Mouse (Mus musculus) neural tube, embryonic 14.5 days (tissue): Measurements from ENCODE around the gene Dhps. TPM values are rescaled to one million over a fixed set of nuclear protein-coding genes. Genes with fewer than 3 reads are reported as not detected.

ENCODE experiments used
- ATAC-seq: fragments of 200-750 bp; cut with Nextera tagmentation; 2 replicates; pipeline ENCODE4 v1.8.0; 2017; ENCODE audit warnings: low read depth, mild to moderate bottlenecking, moderate TSS enrichment, moderate library complexity
- H3K27ac ChIP-seq: fragments of 300-500 bp; sonication (generic); 2 replicates; pipeline ENCODE4 v1.5.1; 2014; ENCODE audit warnings: low read depth, mild to moderate bottlenecking, control low read depth, low read length, moderate library complexity, mixed read lengths
- H3K27me3 ChIP-seq: fragments of 300-500 bp; sonication (generic); 2 replicates; pipeline ENCODE4 v1.6.1; 2014; ENCODE audit warnings: low read length; ENCODE audit not compliant: control insufficient read depth, insufficient read depth
- H3K36me3 ChIP-seq: fragments of 300-500 bp; sonication (generic); 2 replicates; pipeline ENCODE4 v1.6.1; 2014; ENCODE audit warnings: low read length, mixed read lengths; ENCODE audit not compliant: control insufficient read depth, insufficient read depth
- H3K4me1 ChIP-seq: fragments of 300-500 bp; sonication (generic); 2 replicates; pipeline ENCODE4 v1.6.1; 2014; ENCODE audit warnings: low read length; ENCODE audit not compliant: control insufficient read depth, insufficient read depth
- H3K4me2 ChIP-seq: fragments of 300-500 bp; sonication (generic); 2 replicates; pipeline ENCODE4 v1.6.1; 2014; ENCODE audit warnings: mild to moderate bottlenecking, low read depth, low read length, control low read depth
- H3K4me3 ChIP-seq: fragments of 300-500 bp; sonication (generic); 2 replicates; pipeline ENCODE4 v1.5.1; 2014; ENCODE audit warnings: low read depth, low read length, control low read depth, mixed read lengths
- H3K9ac ChIP-seq: fragments of 300-500 bp; sonication (generic); replicated peaks from 2 replicates; pipeline ENCODE4 v1.6.1; 2014; ENCODE audit warnings: low read depth, mild to moderate bottlenecking, control low read depth, low read length, mixed read lengths
- H3K9me3 ChIP-seq: fragments of 300-500 bp; sonication (generic); 2 replicates; pipeline ENCODE4 v1.6.1; 2016; ENCODE audit warnings: low read length; ENCODE audit not compliant: control insufficient read depth
- WGBS: fragments of 180-500 bp; shearing (Covaris S2); extraction: QIAGEN DNeasy Blood & Tissue Kit; methylation state at CpG from one replicate; pipeline ENCODE4 v1.1.7; 2014; 5-methylcytosine and 5-hydroxymethylcytosine counted together
- polyA plus RNA-seq: library from polyadenylated mRNA; unstranded; fragments of >200 nt; fragmentation: Nextera tagmentation; extraction: Ambion mirVana; gene quantifications from 2 replicates; pipeline ENCODE4 v1.2.1, GENCODE M21; 2014

The Dhps gene
- polyA plus RNA-seq, 1 experiment from 2014 or later, result 115 TPM

DNA sequence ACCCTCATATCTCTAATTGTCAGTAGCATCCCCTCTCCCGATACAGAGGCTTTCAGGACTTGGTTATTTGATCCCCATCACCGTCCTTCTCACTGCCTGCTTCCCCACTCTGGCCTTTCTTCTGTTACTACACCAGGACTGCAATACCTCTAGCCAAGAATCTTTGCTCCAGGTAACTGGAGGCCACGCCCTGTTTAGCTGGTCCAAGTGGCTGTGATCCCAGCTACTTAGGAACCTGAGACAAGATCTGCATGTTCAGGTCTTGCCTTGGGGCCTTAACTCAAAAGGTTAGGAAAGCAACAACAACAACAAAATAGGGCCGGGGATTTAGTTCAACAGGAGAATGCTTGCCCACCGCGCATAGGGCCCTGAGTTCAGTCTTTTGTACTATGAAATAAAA is 27.9 kb upstream of the Dhps start:
- no peak overlapping the region for H3K4me3 ChIP-seq
- no peaks in the 10 kb centered on the region for H3K9me3 ChIP-seq
- no peaks in the 10 kb centered on the region for H3K27me3 ChIP-seq
- no peak overlapping the region for H3K27ac ChIP-seq
- WGBS, result 96% methylated on average over 6 of the region's 6 CpGs
- no peak overlapping the region for H3K4me2 ChIP-seq
- ATAC-seq, result no peak
- H3K4me1 ChIP-seq, result peaks cover 5% of the 10 kb centered on the region; the same call in 1 of the 2 replicates
- H3K36me3 ChIP-seq, result peaks cover 58% of the 10 kb centered on the region
- no peak overlapping the region for H3K9ac ChIP-seq

DNA sequence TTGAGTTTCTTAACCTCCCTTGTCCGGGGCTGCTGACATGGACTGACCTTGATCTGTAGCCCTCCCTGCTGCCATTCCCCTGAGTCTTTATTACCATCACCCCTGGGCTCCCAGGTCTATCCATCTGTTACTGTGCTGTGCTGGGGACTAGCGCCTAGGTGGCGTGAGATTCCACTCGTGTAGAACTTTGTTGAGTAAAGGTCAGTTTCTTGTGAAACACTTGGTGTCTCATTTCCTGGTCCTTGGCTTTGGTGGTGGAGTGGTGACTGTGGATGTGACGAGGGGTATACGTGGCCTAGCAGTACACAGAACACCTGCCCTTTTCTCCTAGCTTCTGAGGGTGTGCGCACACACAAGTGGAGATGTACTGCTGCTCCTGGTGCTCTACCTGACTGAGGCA is 14.2 kb upstream of the Dhps start:
- H3K36me3 ChIP-seq, result peaks cover 40% of the 10 kb centered on the region
- H3K4me1 ChIP-seq, result peaks cover 10% of the 10 kb centered on the region
- no peak overlapping the region for H3K9ac ChIP-seq
- WGBS, result 84% methylated on average over 7 of the region's 7 CpGs
- no peak overlapping the region for H3K4me2 ChIP-seq
- H3K9me3 ChIP-seq, result no peaks in the 10 kb centered on the region
- no peak for ATAC-seq
- H3K27me3 ChIP-seq, result no peaks in the 10 kb centered on the region
- no peak overlapping the region for H3K4me3 ChIP-seq
- no peak overlapping the region for H3K27ac ChIP-seq

DNA sequence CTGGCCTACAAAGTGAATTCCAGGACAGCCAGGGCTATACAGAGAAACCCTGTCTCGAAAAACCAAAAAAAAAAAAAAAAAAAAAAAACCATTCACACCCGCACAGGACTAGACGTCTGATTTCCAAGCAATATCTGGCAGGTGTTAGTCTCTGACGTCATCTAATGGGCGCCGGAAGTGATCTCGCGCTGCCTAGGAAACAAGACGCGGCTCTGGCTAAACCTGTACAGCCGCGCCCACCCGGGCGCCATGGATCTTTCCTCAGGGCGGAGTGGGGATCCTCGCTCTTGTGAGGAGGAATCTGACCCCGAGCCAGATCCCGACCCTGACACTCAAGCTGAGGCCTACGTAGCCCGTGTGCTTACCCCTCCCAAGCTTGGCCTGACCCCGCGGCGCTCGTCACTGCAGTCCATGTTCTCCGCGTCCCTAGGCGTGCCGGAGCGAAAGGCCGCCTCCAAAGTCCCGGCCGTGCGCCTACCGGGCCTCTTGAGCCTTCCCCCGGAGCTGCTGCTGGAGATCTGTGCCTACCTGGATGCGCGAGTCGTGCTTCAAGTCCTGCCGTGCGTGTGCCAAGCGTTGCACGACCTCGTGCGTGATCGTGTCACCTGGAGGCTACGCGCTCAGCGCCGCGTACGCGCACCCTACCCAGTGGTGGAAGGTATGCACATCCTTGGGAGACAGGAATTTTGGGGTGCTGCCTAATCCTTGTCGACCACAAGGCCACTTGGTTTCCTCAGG is 11.5 kb upstream of the Dhps start, which contains the start of gene Fbxw9:
Gene Fbxw9, plus strand, starts transcription at position 177 of the 738 bp plus-strand sequence.
- peak within 1 kb of the TSS; percentile 96 for H3K4me2 ChIP-seq
- peaks cover 10% of the 10 kb centered on the region for H3K4me1 ChIP-seq
- peak within 1 kb of the TSS; percentile 67 for H3K9ac ChIP-seq
- no peak within 1 kb of the TSS for H3K27ac ChIP-seq
- peaks cover 21% of the 10 kb centered on the region; the same call in 1 of the 2 replicates for H3K36me3 ChIP-seq
- 1% methylated on average over 52 of the region's 53 CpGs for WGBS
- peak; percentile 94 for ATAC-seq
- H3K4me3 ChIP-seq, result peak within 1 kb of the TSS; percentile 90
- H3K9me3 ChIP-seq, result no peaks in the 10 kb centered on the region
- H3K27me3 ChIP-seq, result no peaks in the 10 kb centered on the region

DNA sequence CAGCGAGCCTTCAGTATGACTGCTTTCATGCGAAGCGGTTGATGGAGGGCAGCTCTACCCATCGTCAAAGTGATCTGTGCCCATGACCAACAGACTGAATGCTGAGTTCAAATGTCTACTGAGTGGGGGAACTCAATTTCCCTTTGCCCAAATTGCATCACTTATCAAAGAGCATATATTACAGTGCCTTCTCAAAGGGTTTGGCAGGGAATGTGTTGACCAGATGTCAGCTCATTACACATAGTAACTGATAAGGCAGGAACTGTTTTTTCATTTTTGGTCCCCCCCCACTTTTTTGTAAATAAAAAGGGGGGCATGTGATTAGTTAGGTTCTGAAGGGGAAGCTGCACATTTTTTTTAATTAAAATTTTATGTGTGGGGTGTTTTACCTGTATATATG is 9.0 kb upstream of the Dhps start:
- 98% methylated on average over 4 of the region's 4 CpGs for WGBS
- no peaks in the 10 kb centered on the region for H3K27me3 ChIP-seq
- no peak overlapping the region for H3K9ac ChIP-seq
- H3K27ac ChIP-seq, result no peak overlapping the region
- peaks cover 10% of the 10 kb centered on the region for H3K4me1 ChIP-seq
- no peak overlapping the region for H3K4me3 ChIP-seq
- no peaks in the 10 kb centered on the region for H3K9me3 ChIP-seq
- no peak for ATAC-seq
- peaks cover 28% of the 10 kb centered on the region for H3K36me3 ChIP-seq
- no peak overlapping the region for H3K4me2 ChIP-seq

DNA sequence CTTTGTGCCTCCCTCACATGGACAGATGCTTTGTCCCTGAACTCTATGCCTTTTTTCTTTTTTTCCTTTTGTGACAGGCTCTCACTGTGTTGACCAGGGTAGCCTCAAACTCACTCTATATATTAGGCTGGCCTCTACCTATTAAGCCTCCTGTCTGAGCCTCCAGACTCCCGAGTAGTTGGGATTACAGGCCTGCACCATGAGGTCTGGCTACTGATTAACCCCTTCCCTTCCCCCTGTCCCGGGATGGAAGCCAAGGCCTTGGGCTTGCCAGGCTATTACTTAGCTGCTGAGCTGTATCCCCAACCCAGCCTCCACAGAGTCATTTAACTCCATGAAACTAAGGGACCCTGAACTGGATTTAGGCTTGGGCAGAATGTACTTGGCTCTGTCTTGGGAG is 6.3 kb upstream of the Dhps start:
- Histone ChIP-seq H3K4me3 (no peak overlapping the region), H3K4me2 (no peak overlapping the region), H3K27me3 (no peaks in the 10 kb centered on the region), H3K9ac (no peak overlapping the region), H3K4me1 (peaks cover 10% of the 10 kb centered on the region), H3K9me3 (no peaks in the 10 kb centered on the region), H3K27ac (no peak overlapping the region), H3K36me3 (peaks cover 31% of the 10 kb centered on the region)
- 38% methylated on average over 2 of the region's 2 CpGs for WGBS
- no peak for ATAC-seq

DNA sequence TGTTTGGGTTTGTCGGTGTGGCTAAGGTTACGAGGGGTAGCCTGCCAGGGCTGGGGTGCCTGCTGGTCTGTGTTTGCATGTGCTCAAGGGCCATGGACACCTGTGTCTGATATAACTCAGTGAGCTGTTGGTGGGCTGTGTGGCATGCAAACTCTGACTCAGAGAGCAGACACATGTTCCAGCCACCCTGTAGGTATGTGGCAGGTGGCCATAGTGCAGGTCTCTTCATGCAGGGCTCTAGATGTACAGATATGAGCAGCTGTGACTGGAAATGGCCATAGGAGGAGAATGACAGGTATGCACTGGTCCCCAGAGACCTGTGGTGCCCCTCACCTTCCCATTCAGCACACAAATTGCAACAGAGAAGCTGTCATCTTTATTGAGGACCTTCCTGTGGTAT is 4.4 kb upstream of the Dhps start:
- peaks cover 3% of the 10 kb centered on the region; the same call in 1 of the 2 replicates for H3K4me1 ChIP-seq
- H3K36me3 ChIP-seq, result peaks cover 28% of the 10 kb centered on the region
- WGBS, result 96% methylated on average over 2 of the region's 2 CpGs
- no peaks in the 10 kb centered on the region for H3K27me3 ChIP-seq
- no peak for ATAC-seq
- no peak overlapping the region for H3K4me3 ChIP-seq
- H3K9ac ChIP-seq, result no peak overlapping the region
- H3K9me3 ChIP-seq, result no peaks in the 10 kb centered on the region
- no peak overlapping the region for H3K27ac ChIP-seq
- no peak overlapping the region for H3K4me2 ChIP-seq

DNA sequence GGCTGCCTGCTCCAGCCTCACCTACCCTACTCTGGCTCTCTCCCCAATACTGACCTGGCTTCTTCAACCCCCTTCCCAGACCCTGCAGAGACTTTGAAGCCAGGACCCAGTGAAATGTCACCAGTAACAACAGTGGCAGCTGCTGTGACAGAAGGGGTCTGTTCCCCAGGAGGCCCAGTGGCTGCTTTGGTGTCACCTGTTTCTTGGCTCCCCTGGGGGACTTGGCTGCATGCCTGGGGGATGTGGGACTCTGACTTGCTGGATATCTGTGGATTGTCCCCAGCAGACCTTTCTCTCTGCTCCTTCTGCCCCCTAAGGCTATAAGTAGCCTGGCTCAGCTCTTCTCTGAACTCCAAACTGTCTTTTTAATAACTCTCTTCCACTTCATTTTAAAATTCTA is 3.6 kb upstream of the Dhps start, which contains the start of gene Gm5741:
Gene Gm5741, minus strand, starts transcription at position 1 of the 400 bp plus-strand sequence.
- Histone ChIP-seq H3K4me3 (no peak within 1 kb of the TSS), H3K4me2 (no peak within 1 kb of the TSS), H3K27ac (no peak within 1 kb of the TSS), H3K27me3 (no peaks in the 10 kb centered on the region), H3K4me1 (peaks cover 11% of the 10 kb centered on the region; the same call in 1 of the 2 replicates), H3K9me3 (no peaks in the 10 kb centered on the region), H3K9ac (no peak within 1 kb of the TSS), H3K36me3 (peaks cover 28% of the 10 kb centered on the region)
- ATAC-seq, result no peak

DNA sequence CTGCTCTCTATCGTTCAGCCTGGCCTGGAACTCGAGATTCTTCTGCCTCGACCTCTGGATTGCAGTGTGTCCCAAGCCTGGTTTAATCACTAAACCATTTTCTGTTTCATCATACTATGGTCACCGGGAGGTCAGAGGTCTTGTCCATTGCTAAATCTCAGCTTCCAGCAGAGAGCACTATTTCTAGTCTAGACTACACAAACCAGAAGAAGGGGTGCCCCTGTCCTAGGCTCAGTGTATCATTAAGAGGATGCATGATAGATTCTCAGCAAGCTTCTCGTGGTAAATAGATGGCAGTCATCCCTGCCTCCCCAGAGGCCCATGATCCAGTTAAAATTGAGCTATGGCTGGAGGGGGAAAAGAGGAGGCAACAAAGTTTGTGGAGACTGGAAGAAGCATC is 516 bp upstream of the Dhps start:
- Histone ChIP-seq H3K36me3 (peaks cover 36% of the 10 kb centered on the region), H3K9ac (no peak overlapping the region), H3K27me3 (no peaks in the 10 kb centered on the region), H3K9me3 (no peaks in the 10 kb centered on the region), H3K4me3 (peak overlapping the region; percentile 94), H3K4me1 (peaks cover 11% of the 10 kb centered on the region; the same call in 1 of the 2 replicates), H3K27ac (peak overlapping the region; percentile 88), H3K4me2 (peak overlapping the region; percentile 59)
- ATAC-seq, result no peak
- 80% methylated on average over 5 of the region's 5 CpGs for WGBS

DNA sequence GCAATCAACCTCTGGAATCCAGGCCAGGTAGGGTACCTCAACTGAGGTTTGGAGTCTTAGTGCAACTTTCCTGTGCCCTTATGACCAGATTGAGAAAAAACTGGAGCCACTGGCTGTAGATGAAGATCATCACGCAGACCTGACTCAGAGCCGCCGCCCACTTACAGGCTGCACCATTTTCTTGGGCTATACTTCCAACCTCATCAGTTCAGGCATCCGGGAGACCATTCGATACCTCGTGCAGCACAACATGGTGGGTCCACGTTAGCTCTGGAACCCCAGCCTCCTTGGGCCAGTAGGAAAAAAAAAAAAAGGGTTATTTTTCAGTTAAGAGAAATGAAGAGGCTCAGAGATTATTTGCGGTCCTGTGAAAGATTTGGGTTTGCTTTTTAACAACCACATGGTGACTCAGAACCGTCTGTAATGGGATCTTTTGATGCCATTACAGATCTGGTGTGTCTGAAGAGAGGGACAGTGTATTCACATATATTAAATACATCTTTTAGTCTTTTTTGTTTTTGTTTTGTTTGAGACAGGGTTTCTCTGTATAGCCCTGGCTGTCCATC is 890 bp downstream of the Dhps start:
- 37% methylated on average over 9 of the region's 9 CpGs for WGBS
- Histone ChIP-seq H3K4me1 (peaks cover 11% of the 10 kb centered on the region; the same call in 1 of the 2 replicates), H3K36me3 (peaks cover 25% of the 10 kb centered on the region), H3K27me3 (no peaks in the 10 kb centered on the region), H3K4me2 (peak overlapping the region; percentile 59), H3K4me3 (peak overlapping the region; percentile 94), H3K9ac (peak overlapping the region; percentile 65; the same call in 1 of the 2 replicates), H3K9me3 (no peaks in the 10 kb centered on the region), H3K27ac (peak overlapping the region; percentile 88; the same call in 1 of the 2 replicates)
- peak; percentile 20; the same call in 1 of the 2 replicates for ATAC-seq
